Mouse (Mus musculus) liver, postnatal 0 days (tissue): Measurements from ENCODE around the gene Chn2.

Experiments
- CTCF ChIP-seq: sonication (generic); IDR thresholded peaks from 2 replicates; pipeline ENCODE4 v1.5.1; 2016; ENCODE audit warnings: antibody characterized with exemption, low read depth
- EP300 ChIP-seq: IDR thresholded peaks from 2 replicates; pipeline ENCODE4 v1.6.1; 2016; ENCODE audit warnings: antibody characterized with exemption, low read depth, mild to moderate bottlenecking

DNA sequence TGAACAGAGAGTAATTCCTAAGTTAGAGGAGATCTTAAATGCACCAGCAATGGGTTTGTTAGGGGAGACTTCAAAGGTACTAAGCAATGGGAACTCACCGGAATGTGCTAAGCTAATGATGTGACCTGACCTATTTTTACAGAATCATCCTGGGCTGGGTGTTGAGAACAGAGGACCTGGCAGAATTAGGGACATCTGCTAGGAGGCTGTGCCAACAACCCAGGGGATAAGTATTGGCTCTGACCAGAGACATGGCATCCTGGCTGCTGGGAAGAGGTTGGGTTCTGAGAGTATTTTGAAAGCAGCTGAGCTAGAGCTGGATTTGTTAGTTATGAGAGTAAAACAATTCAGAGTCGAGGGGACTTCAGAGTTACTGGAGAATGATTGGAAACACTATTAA lies 40.5 kb downstream of the Chn2 start:
- TF ChIP-seq CTCF (no peak), EP300 (no peak)
